Mouse (Mus musculus) stomach, embryonic 14.5 days (tissue): ENCODE data around the gene 9230104L09Rik. TPM values are rescaled to one million over a fixed set of nuclear protein-coding genes. Genes with fewer than 3 reads are reported as not detected.

ENCODE experiments used
- ATAC-seq: fragments of 200-750 bp; cut with Nextera tagmentation; 2 replicates; pipeline ENCODE4 v1.8.0; 2017; ENCODE audit warnings: low read depth, moderate TSS enrichment; ENCODE audit not compliant: insufficient number of reproducible peaks, insufficient read depth, low FRiP score
- H3K27ac ChIP-seq: fragments of 300-500 bp; sonication (generic); 2 replicates; pipeline ENCODE4 v1.5.1; 2014; ENCODE audit warnings: mild to moderate bottlenecking, low read length, moderate library complexity, mixed read lengths
- H3K27me3 ChIP-seq: fragments of 300-500 bp; sonication (generic); 2 replicates; pipeline ENCODE4 v1.6.1; 2014; ENCODE audit warnings: low read length, control low read depth, mixed read lengths; ENCODE audit not compliant: control insufficient read depth, insufficient read depth
- H3K36me3 ChIP-seq: fragments of 300-500 bp; sonication (generic); 2 replicates; pipeline ENCODE4 v1.6.1; 2014; ENCODE audit warnings: mild to moderate bottlenecking, control low read depth, low read length, moderate library complexity, mixed read lengths; ENCODE audit not compliant: control insufficient read depth, insufficient read depth
- H3K4me1 ChIP-seq: fragments of 300-500 bp; sonication (generic); 2 replicates; pipeline ENCODE4 v1.6.1; 2014; ENCODE audit warnings: low read length, control low read depth, mixed read lengths; ENCODE audit not compliant: control insufficient read depth, insufficient read depth
- H3K4me2 ChIP-seq: fragments of 300-500 bp; sonication (generic); replicated peaks from 2 replicates; pipeline ENCODE4 v1.6.1; 2014; ENCODE audit warnings: low read depth, low read length, control low read depth
- H3K4me3 ChIP-seq: fragments of 300-500 bp; sonication (generic); 2 replicates; pipeline ENCODE4 v1.5.1; 2014; ENCODE audit warnings: low read depth, low read length, control low read depth
- H3K9ac ChIP-seq: fragments of 300-500 bp; sonication (generic); replicated peaks from 2 replicates; pipeline ENCODE4 v1.6.1; 2014; ENCODE audit warnings: low read depth, mild to moderate bottlenecking, control low read depth, low read length, moderate library complexity, mixed read lengths
- H3K9me3 ChIP-seq: fragments of 300-500 bp; sonication (generic); 2 replicates; pipeline ENCODE4 v1.6.1; 2016; ENCODE audit warnings: low read depth, low read length, control low read depth; ENCODE audit not compliant: control insufficient read depth
- WGBS: fragments of 180-500 bp; shearing (Covaris S2); extraction: QIAGEN DNeasy Blood & Tissue Kit; methylation state at CpG from one replicate; pipeline ENCODE4 v1.1.7; 2014; 5-methylcytosine and 5-hydroxymethylcytosine counted together
- polyA plus RNA-seq: library from polyadenylated mRNA; unstranded; fragments of >200 nt; fragmentation: Nextera tagmentation; extraction: Ambion mirVana; gene quantifications from 2 replicates; pipeline ENCODE4 v1.2.1, GENCODE M21; 2014

The 9230104L09Rik gene
- polyA plus RNA-seq, 1 experiment from 2014 or later: not detected

- 76% methylated on average over 5 of the region's 5 CpGs for WGBS
- no peaks in the 10 kb centered on the region for H3K27me3 ChIP-seq
- H3K9ac ChIP-seq: no peak overlapping the region
- no peak overlapping the region for H3K4me3 ChIP-seq
- no peaks in the 10 kb centered on the region for H3K36me3 ChIP-seq
- no peak overlapping the region for H3K4me2 ChIP-seq
- H3K27ac ChIP-seq: no peak overlapping the region
- H3K9me3 ChIP-seq: no peaks in the 10 kb centered on the region
- no peak for ATAC-seq
- H3K4me1 ChIP-seq: no peaks in the 10 kb centered on the region
These were observed 26.6 kb downstream of the 9230104L09Rik start for GRCm38 (mm10) chr2:148838075-148838777.

GRCm38 (mm10) chr2:148834912-148835311 lies 29.9 kb downstream of the 9230104L09Rik start, which contains the start of gene Cst9:
Gene Cst9, plus strand, starts transcription at chr2:148835147.
- 57% methylated on average over 4 of the region's 4 CpGs for WGBS
- Histone ChIP-seq H3K4me3 (no peak within 1 kb of the TSS), H3K36me3 (no peaks in the 10 kb centered on the region), H3K27me3 (no peaks in the 10 kb centered on the region), H3K27ac (no peak within 1 kb of the TSS), H3K4me1 (no peaks in the 10 kb centered on the region), H3K9ac (no peak within 1 kb of the TSS), H3K9me3 (no peaks in the 10 kb centered on the region), H3K4me2 (no peak within 1 kb of the TSS)
- ATAC-seq: no peak

DNA sequence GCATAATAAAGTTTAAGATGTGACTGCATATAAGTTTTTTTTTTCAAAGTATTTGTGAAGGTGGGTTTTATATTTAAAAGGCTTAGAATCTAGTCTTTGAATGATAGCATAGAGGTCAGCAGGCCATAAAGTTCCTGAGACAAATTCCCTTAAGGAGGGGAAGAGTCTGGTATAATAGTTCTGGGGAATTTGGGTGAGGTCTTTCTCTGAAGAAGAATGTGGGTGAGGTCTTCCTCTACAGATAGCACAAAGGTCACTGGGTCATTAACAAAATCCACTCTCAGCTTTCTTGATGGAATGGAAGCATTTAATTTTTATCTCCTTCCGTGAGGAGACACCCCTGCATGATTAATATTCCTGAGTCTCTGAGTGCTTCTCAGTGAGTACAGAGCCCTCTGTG lies 38.9 kb downstream of the 9230104L09Rik start:
- no peak overlapping the region for H3K4me2 ChIP-seq
- H3K9ac ChIP-seq: no peak overlapping the region
- no peak overlapping the region for H3K4me3 ChIP-seq
- H3K9me3 ChIP-seq: no peaks in the 10 kb centered on the region
- WGBS: 11% methylated on average over 1 of the region's 1 CpGs
- no peaks in the 10 kb centered on the region for H3K27me3 ChIP-seq
- H3K36me3 ChIP-seq: no peaks in the 10 kb centered on the region
- no peak overlapping the region for H3K27ac ChIP-seq
- no peaks in the 10 kb centered on the region for H3K4me1 ChIP-seq
- no peak for ATAC-seq

GRCm38 (mm10) chr2:148819909-148820308 lies 44.9 kb downstream of the 9230104L09Rik start, which contains the start of gene Cst13:
Gene Cst13, plus strand, starts transcription at chr2:148820081.
- H3K4me2 ChIP-seq: no peak within 1 kb of the TSS
- no peak within 1 kb of the TSS for H3K4me3 ChIP-seq
- no peaks in the 10 kb centered on the region for H3K36me3 ChIP-seq
- no peaks in the 10 kb centered on the region for H3K27me3 ChIP-seq
- no peak within 1 kb of the TSS for H3K27ac ChIP-seq
- no peaks in the 10 kb centered on the region for H3K4me1 ChIP-seq
- ATAC-seq: no peak
- no peak within 1 kb of the TSS for H3K9ac ChIP-seq
- H3K9me3 ChIP-seq: no peaks in the 10 kb centered on the region

DNA sequence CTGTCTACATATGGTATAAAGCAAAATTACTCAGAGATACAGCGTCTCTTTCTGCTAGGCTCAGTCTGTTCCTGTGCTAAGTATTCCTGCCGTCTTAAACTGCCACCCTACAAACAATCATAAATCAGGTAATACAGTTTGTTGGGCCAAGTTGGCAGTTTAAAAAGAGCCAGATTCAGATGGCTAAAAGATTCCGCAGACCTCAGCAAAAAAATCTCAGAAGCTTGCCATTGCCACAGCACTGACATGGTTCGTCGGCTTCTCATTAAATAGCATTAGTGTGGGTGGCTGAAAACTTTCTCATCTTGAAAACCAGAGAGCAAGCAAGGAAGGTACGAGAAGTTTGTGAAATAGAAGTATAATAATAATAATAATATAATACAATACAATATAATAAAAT lies 58.1 kb downstream of the 9230104L09Rik start:
- no peak overlapping the region for H3K4me3 ChIP-seq
- no peak overlapping the region for H3K4me2 ChIP-seq
- H3K27me3 ChIP-seq: no peaks in the 10 kb centered on the region
- no peak overlapping the region for H3K9ac ChIP-seq
- no peaks in the 10 kb centered on the region for H3K4me1 ChIP-seq
- no peaks in the 10 kb centered on the region for H3K36me3 ChIP-seq
- 55% methylated on average over 6 of the region's 6 CpGs for WGBS
- H3K27ac ChIP-seq: no peak overlapping the region
- H3K9me3 ChIP-seq: no peaks in the 10 kb centered on the region
- no peak for ATAC-seq

- H3K27ac ChIP-seq: no peak overlapping the region
- H3K9me3 ChIP-seq: no peaks in the 10 kb centered on the region
- H3K4me2 ChIP-seq: no peak overlapping the region
- H3K9ac ChIP-seq: no peak overlapping the region
- WGBS: 51% methylated on average over 3 of the region's 3 CpGs
- no peaks in the 10 kb centered on the region for H3K4me1 ChIP-seq
- H3K27me3 ChIP-seq: no peaks in the 10 kb centered on the region
- H3K4me3 ChIP-seq: no peak overlapping the region
- no peak for ATAC-seq
- H3K36me3 ChIP-seq: no peaks in the 10 kb centered on the region
These were observed 63.3 kb downstream of the 9230104L09Rik start for GRCm38 (mm10) chr2:148801491-148801921.

- ATAC-seq: no peak
- no peak within 1 kb of the TSS for H3K27ac ChIP-seq
- WGBS: 84% methylated on average over 1 of the region's 1 CpGs
These were observed 66.4 kb downstream of the 9230104L09Rik start, which contains the start of gene Cst8 for GRCm38 (mm10) chr2:148798485-148798884. Gene Cst8, plus strand, starts transcription at chr2:148798785.

More at GRCm38 (mm10) chr2:148798485-148798884, 66.4 kb downstream of the 9230104L09Rik start, which contains the start of gene Cst8:
- no peaks in the 10 kb centered on the region for H3K9me3 ChIP-seq
- H3K4me1 ChIP-seq: no peaks in the 10 kb centered on the region
- H3K4me2 ChIP-seq: no peak within 1 kb of the TSS
- no peak within 1 kb of the TSS for H3K9ac ChIP-seq
- H3K36me3 ChIP-seq: no peaks in the 10 kb centered on the region
- H3K27me3 ChIP-seq: no peaks in the 10 kb centered on the region
- H3K4me3 ChIP-seq: no peak within 1 kb of the TSS
